In the genomic region with DNA sequence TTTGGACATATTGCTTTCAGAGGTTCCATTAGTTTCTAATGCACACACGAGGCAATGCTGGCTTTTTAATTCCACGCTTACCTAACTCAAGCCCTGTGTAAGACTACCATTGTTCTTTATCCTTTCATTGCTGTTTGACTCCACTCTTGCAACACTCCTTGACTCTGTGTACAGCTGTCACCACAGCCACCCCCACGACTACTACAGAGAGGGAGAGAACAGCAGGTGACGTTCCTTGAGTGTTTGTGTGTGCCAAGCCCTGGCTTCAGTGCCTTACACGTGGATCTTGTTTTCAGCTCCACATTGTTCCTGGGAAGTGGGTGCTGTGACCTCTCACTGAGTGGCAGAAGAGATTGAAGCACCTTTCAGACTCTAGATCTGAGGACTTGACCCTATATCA, we compare ENCODE assay signal across 12 mouse cellular contexts.
DNase-seq lines count a peak whose midpoint lies in the region; ATAC-seq and TF ChIP-seq lines count a peak whose summit lies in the region.
"Had no signal": no experiment of that assay in that cellular context is flagged by ENCODE, and none has a peak within 500 bp of the region (broad histone marks: within the 10 kb centered on the region; RNA-seq: fewer than 3 reads in every experiment).

No protein-coding gene starts in this region.

- peak overlapping the region; percentile 82 for H3K27ac ChIP-seq in intestine, postnatal 0 days (ENCODE audit: low read depth, low read length)
- no peak overlapping the region for H3K27ac ChIP-seq in left cerebral cortex, adult 2 months
- H3K27ac ChIP-seq: embryonic facial prominence, embryonic 12.5 days; forebrain, embryonic 13.5 days; limb, embryonic 13.5 days had no signal

- intact Hi-C loops in heart, postnatal 25 days (cut with DNase I), result no loop called here
- intact Hi-C loops in left cerebral cortex, adult 2 months (cut with DNase I), result no loop called here

- WGBS in intestine, postnatal 0 days, result 39% methylated on average over 5 of the region's 5 CpGs

- peak; percentile 35; the same call in 1 of the 2 replicates for ATAC-seq in intestine, postnatal 0 days
- ATAC-seq: forebrain, embryonic 13.5 days had no signal

- no peak for TF ChIP-seq CTCF in intestine, postnatal 0 days (IDR thresholded peaks at IDR 0.05; ENCODE audit: low read depth)
- TF ChIP-seq CTCF in left cerebral cortex, adult 2 months (IDR thresholded peaks at IDR 0.05), result no peak

- no peaks in the 10 kb centered on the region for H3K36me3 ChIP-seq in intestine, postnatal 0 days (ENCODE audit: control insufficient read depth, insufficient read depth)
- H3K36me3 ChIP-seq: embryonic facial prominence, embryonic 12.5 days; limb, embryonic 13.5 days had no signal

- no peak overlapping the region for H3K4me3 ChIP-seq in intestine, postnatal 0 days (ENCODE audit: low read depth, low read length)
- H3K4me3 ChIP-seq in left cerebral cortex, adult 2 months, result no peak overlapping the region
- H3K4me3 ChIP-seq: embryonic facial prominence, embryonic 12.5 days; forebrain, embryonic 13.5 days; limb, embryonic 13.5 days; megakaryocyte, embryonic 14.5 days had no signal

- no peak overlapping the region for H3K4me2 ChIP-seq in intestine, postnatal 0 days (replicated peaks; ENCODE audit: low read depth)
- H3K4me2 ChIP-seq: embryonic facial prominence, embryonic 12.5 days; forebrain, embryonic 13.5 days; limb, embryonic 13.5 days had no signal

- no peaks in the 10 kb centered on the region for H3K9me3 ChIP-seq in intestine, postnatal 0 days (ENCODE audit: control insufficient read depth)
- H3K9me3 ChIP-seq: embryonic facial prominence, embryonic 12.5 days; forebrain, embryonic 13.5 days; limb, embryonic 13.5 days; megakaryocyte, embryonic 14.5 days had no signal

- no peaks in the 10 kb centered on the region for H3K27me3 ChIP-seq in intestine, postnatal 0 days (replicated peaks; ENCODE audit: control insufficient read depth, insufficient read depth, low read length)
- H3K27me3 ChIP-seq: embryonic facial prominence, embryonic 12.5 days; forebrain, embryonic 13.5 days; limb, embryonic 13.5 days; megakaryocyte, embryonic 14.5 days had no signal

- H3K9ac ChIP-seq in intestine, postnatal 0 days (ENCODE audit: low read depth, low read length), result no peak overlapping the region
- H3K9ac ChIP-seq: embryonic facial prominence, embryonic 12.5 days; forebrain, embryonic 13.5 days; limb, embryonic 13.5 days had no signal

- peaks cover 10% of the 10 kb centered on the region; the same call in 1 of the 2 replicates for H3K4me1 ChIP-seq in intestine, postnatal 0 days (replicated peaks; ENCODE audit: control insufficient read depth, insufficient read depth, low read length)
- H3K4me1 ChIP-seq: forebrain, embryonic 13.5 days had no signal

- DNase-seq in heart, adult 18-20 months, result peak; percentile 22 to 41
- no peak for DNase-seq in heart, postnatal 25 days (ENCODE audit: low spot score)
- peak; percentile 85 for DNase-seq in lung, postnatal 36 days
- peak; percentile 40 for DNase-seq in thymus, postnatal 25 days
- DNase-seq in cerebellum, adult 8-10 months, result no peak
- no peak for DNase-seq in left cerebral cortex, adult 2 months (ENCODE audit: extremely low spot score in 1 of 2, low spot score in 2 of 2)
- DNase-seq: kidney, adult 11 months had no signal

Comparison
In these comparisons a context has a peak if more than half of its experiments do, and no peak if none do; other contexts are left out.
1. DNase-seq: peak in heart, adult 18-20 months (2 of 2), lung, postnatal 36 days (single experiment) and thymus, postnatal 25 days (single experiment); none in heart, postnatal 25 days (single experiment), cerebellum, adult 8-10 months (single experiment) and left cerebral cortex, adult 2 months (0 of 2).